Comparison of ENCODE assay signal across 18 mouse cellular contexts in the genomic region with DNA sequence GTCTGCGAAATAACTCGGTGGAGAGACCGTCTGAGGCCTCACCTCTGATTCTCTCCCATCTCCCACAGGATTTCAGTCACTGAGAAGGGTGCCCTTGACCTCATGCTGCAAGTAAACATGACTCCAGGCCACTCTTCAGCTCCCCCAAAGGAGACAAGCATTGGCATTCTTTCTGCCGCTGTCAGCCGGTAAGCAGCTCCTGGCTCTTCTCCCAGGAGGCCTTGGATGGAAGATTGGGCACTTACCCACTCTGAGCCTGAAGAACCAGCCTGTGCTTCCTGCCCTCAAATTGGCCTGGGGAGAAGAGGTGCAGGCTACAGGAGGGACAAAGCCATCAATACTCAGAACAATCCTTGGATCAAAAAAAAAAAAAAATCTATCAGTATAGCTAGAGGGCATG. TPM values are rescaled to one million over a fixed set of nuclear protein-coding genes. Genes with fewer than 3 reads are reported as not detected.
A peak's percentile ranks its signal among the peaks of the same experiment; 100 is the strongest.
DNase-seq lines count a peak whose midpoint lies in the region; ATAC-seq lines count a peak whose summit lies in the region.
"Had no signal": no experiment of that assay in that cellular context is flagged by ENCODE, and none has a peak within 500 bp of the region (broad histone marks: within the 10 kb centered on the region; RNA-seq: fewer than 3 reads in every experiment).

No protein-coding gene starts in this region.

- H3K4me1 ChIP-seq in forebrain, embryonic 15.5 days = peaks cover 2% of the 10 kb centered on the region; the same call in 1 of the 2 replicates
- H3K4me1 ChIP-seq: midbrain, embryonic 15.5 days had no signal

- no peaks in the 10 kb centered on the region for H3K36me3 ChIP-seq in forebrain, embryonic 15.5 days
- H3K36me3 ChIP-seq: limb, embryonic 15.5 days; midbrain, embryonic 15.5 days had no signal

- H3K4me3 ChIP-seq in forebrain, embryonic 15.5 days = no peak overlapping the region
- H3K4me3 ChIP-seq: forebrain, embryonic 13.5 days; limb, embryonic 15.5 days; midbrain, embryonic 15.5 days had no signal

- no peak overlapping the region for H3K4me2 ChIP-seq in forebrain, embryonic 15.5 days (replicated peaks)
- H3K4me2 ChIP-seq: forebrain, embryonic 13.5 days; limb, embryonic 15.5 days; midbrain, embryonic 15.5 days had no signal

- peak; percentile 9 for DNase-seq in gastrocnemius, adult 18-20 months (ENCODE audit: low spot score)
- DNase-seq in gastrocnemius, postnatal 4 days (ENCODE audit: low spot score in 2 of 2) = no peak
- peak; percentile 2 for DNase-seq in kidney, postnatal 10 days
- DNase-seq in kidney, adult 8-10 months = no peak
- DNase-seq in urinary bladder, postnatal 4 days (ENCODE audit: low spot score in 2 of 2) = peak; percentile 17 to 33
- no peak for DNase-seq in urinary bladder, postnatal 25 days (ENCODE audit: low spot score)
- DNase-seq: lung, adult 2 months; right cerebral cortex, postnatal 4 days; thymus, adult 2 months had no signal

- 79% methylated on average over 5 of the region's 5 CpGs for WGBS in forebrain, embryonic 15.5 days

- no peaks in the 10 kb centered on the region for H3K9me3 ChIP-seq in forebrain, embryonic 15.5 days
- H3K9me3 ChIP-seq: forebrain, embryonic 13.5 days; limb, embryonic 15.5 days; midbrain, embryonic 15.5 days had no signal

- no peak for ATAC-seq in forebrain, embryonic 15.5 days (replicated peaks)
- ATAC-seq: CD4-positive, CD25-positive, alpha-beta regulatory T cell, adult 4 months; forebrain, embryonic 13.5 days; inflammation-experienced regulatory T-cells, adult 6 months; midbrain, embryonic 15.5 days had no signal

- no peaks in the 10 kb centered on the region for H3K27me3 ChIP-seq in forebrain, embryonic 15.5 days
- H3K27me3 ChIP-seq: limb, embryonic 15.5 days had no signal

- no peak overlapping the region for H3K27ac ChIP-seq in forebrain, embryonic 15.5 days (replicated peaks)
- H3K27ac ChIP-seq: forebrain, embryonic 13.5 days; kidney, postnatal 0 days; limb, embryonic 15.5 days; midbrain, embryonic 15.5 days had no signal

- H3K9ac ChIP-seq in forebrain, embryonic 15.5 days (replicated peaks) = no peak overlapping the region
- H3K9ac ChIP-seq: forebrain, embryonic 13.5 days; limb, embryonic 15.5 days; midbrain, embryonic 15.5 days had no signal

RNA-seq across cellular contexts. Expression of gene Pm20d1, which starts 5.5 kb away (rescaled TPM):
- total RNA-seq in gastrocnemius, adult 18-20 months (2021) = 1 to 10 TPM in 1 of 2 experiments, under 1 TPM in 1; 0.45 to 1.1 TPM
- total RNA-seq in gastrocnemius, postnatal 4 days (2021) = 1 to 10 TPM; 1.1 TPM
- polyA plus RNA-seq in forebrain, embryonic 15.5 days (2015; fragmentation: Nextera tagmentation; extraction: Ambion mirVana) = 0.19 and 0.69 TPM in 2 replicates
- total RNA-seq: hematopoietic stem cell, adult 5-6 weeks; MEL had no signal

RNA-seq across cellular contexts. Expression of gene Slc41a1, which starts 24.6 kb away (rescaled TPM):
- total RNA-seq in gastrocnemius, adult 18-20 months (2021) = 10 to 100 TPM; 37.7 to 47.4 TPM
- total RNA-seq in gastrocnemius, postnatal 4 days (2021) = 10 to 100 TPM; 78.7 to 86.6 TPM
- 14.2 and 16.0 TPM in 2 replicates for polyA plus RNA-seq in forebrain, embryonic 15.5 days (2015; fragmentation: Nextera tagmentation; extraction: Ambion mirVana)

RNA-seq across cellular contexts. Expression of gene Slc26a9, which starts 58.8 kb away (rescaled TPM):
- total RNA-seq in gastrocnemius, adult 18-20 months (2021) = not detected
- under 1 TPM in 1 of 2 experiments, not detected in 1; 0.39 TPM for total RNA-seq in gastrocnemius, postnatal 4 days (2021)
- polyA plus RNA-seq in forebrain, embryonic 15.5 days (2015; fragmentation: Nextera tagmentation; extraction: Ambion mirVana) = 0.04 and 0.09 TPM in 2 replicates
- total RNA-seq: hematopoietic stem cell, adult 5-6 weeks; MEL had no signal
- polyA plus RNA-seq: CD4-positive, CD25-positive, alpha-beta regulatory T cell, adult 4 months; inflammation-experienced regulatory T-cells, adult 6 months had no signal

Comparison
In these comparisons a context has a peak if more than half of its experiments do, and no peak if none do; other contexts are left out.
1. DNase-seq: peak in gastrocnemius, adult 18-20 months (single experiment), kidney, postnatal 10 days (single experiment) and urinary bladder, postnatal 4 days (2 of 2); none in gastrocnemius, postnatal 4 days (0 of 2), kidney, adult 8-10 months (0 of 2) and urinary bladder, postnatal 25 days (single experiment).